Mouse (Mus musculus) limb, embryonic 11.5 days (tissue): ENCODE data around the gene Tnfsfm13. TPM values are rescaled to one million over a fixed set of nuclear protein-coding genes. Genes with fewer than 3 reads are reported as not detected.

ENCODE experiments used
- ATAC-seq: fragments of 200-750 bp; cut with Nextera tagmentation; 2 replicates; pipeline ENCODE4 v1.8.0; 2017; ENCODE audit warnings: low read depth; ENCODE audit not compliant: insufficient number of reproducible peaks, low FRiP score, low TSS enrichment
- DNase-seq: peaks from one replicate; pipeline ENCODE4 v3.0.0-alpha.2; 2015; ENCODE audit warnings: low spot score
- H3K27ac ChIP-seq: fragments of 300-500 bp; sonication (generic); replicated peaks from 2 replicates; pipeline ENCODE4 v1.5.1; 2014; ENCODE audit warnings: low read depth, mild to moderate bottlenecking, low read length
- H3K27me3 ChIP-seq: fragments of 300-500 bp; sonication (generic); 2 replicates; pipeline ENCODE4 v1.6.1; 2014; ENCODE audit warnings: mild to moderate bottlenecking, low read length, mixed read lengths; ENCODE audit not compliant: control insufficient read depth, insufficient read depth
- H3K36me3 ChIP-seq: fragments of 300-500 bp; sonication (generic); 2 replicates; pipeline ENCODE4 v1.6.1; 2014; ENCODE audit warnings: mild to moderate bottlenecking, low read length, moderate library complexity, mixed read lengths; ENCODE audit not compliant: control insufficient read depth, insufficient read depth
- H3K4me1 ChIP-seq: fragments of 300-500 bp; sonication (generic); 2 replicates; pipeline ENCODE4 v1.6.1; 2014; ENCODE audit warnings: low read length, mixed read lengths; ENCODE audit not compliant: control insufficient read depth, insufficient read depth
- H3K4me2 ChIP-seq: fragments of 300-500 bp; sonication (generic); 2 replicates; pipeline ENCODE4 v1.6.1; 2014; ENCODE audit warnings: low read depth, mild to moderate bottlenecking, moderate library complexity; ENCODE audit not compliant: severe bottlenecking
- H3K4me3 ChIP-seq: fragments of 300-500 bp; sonication (generic); 2 replicates; pipeline ENCODE4 v1.5.1; 2014; ENCODE audit warnings: low read depth, low read length
- H3K9ac ChIP-seq: fragments of 300-500 bp; sonication (generic); 2 replicates; pipeline ENCODE4 v1.6.1; 2014; ENCODE audit warnings: mild to moderate bottlenecking, low read length
- H3K9me3 ChIP-seq: fragments of 300-500 bp; sonication (generic); 2 replicates; pipeline ENCODE4 v1.6.1; 2016; ENCODE audit warnings: low read length; ENCODE audit not compliant: control insufficient read depth
- WGBS: fragments of 180-500 bp; shearing (Covaris S2); extraction: QIAGEN DNeasy Blood & Tissue Kit; methylation state at CpG from one replicate; pipeline ENCODE4 v1.1.7; 2014; 5-methylcytosine and 5-hydroxymethylcytosine counted together
- polyA plus RNA-seq: library from polyadenylated mRNA; unstranded; fragments of >200 nt; fragmentation: Nextera tagmentation; extraction: Ambion mirVana; gene quantifications from 2 replicates; pipeline ENCODE4 v1.2.1, GENCODE M21; 2014

The Tnfsfm13 gene
- polyA plus RNA-seq, 1 experiment from 2014 or later: 1.3 TPM

GRCm38 (mm10) chr11:69665961-69666664 lies 29.8 kb downstream of the Tnfsfm13 start, which contains the start of gene Cd68:
TSS of gene Cd68 (minus strand) at chr11:69666153.
- H3K27me3 ChIP-seq: no peaks in the 10 kb centered on the region
- H3K27ac ChIP-seq: no peak within 1 kb of the TSS
- no peak within 1 kb of the TSS for H3K4me2 ChIP-seq
- H3K36me3 ChIP-seq: peaks cover 42% of the 10 kb centered on the region
- ATAC-seq (no peak), DNase-seq (no peak)
- no peak within 1 kb of the TSS for H3K4me3 ChIP-seq
- whole genome bisulfite sequencing: 31% methylated on average over 7 of the region's 7 CpGs
- H3K9me3 ChIP-seq: no peaks in the 10 kb centered on the region
- H3K4me1 ChIP-seq: peaks cover 11% of the 10 kb centered on the region
- H3K9ac ChIP-seq: no peak within 1 kb of the TSS; the same call in 1 of the 2 replicates

GRCm38 (mm10) chr11:69665457-69665960 lies 30.4 kb downstream of the Tnfsfm13 start:
- Histone ChIP-seq H3K9ac (no peak overlapping the region), H3K4me2 (no peak overlapping the region)

GRCm38 (mm10) chr11:69664841-69665240 lies 31.1 kb downstream of the Tnfsfm13 start:
- DNase-seq: no peak
- WGBS: 93% methylated on average over 7 of the region's 7 CpGs
- no peak overlapping the region for H3K4me2 ChIP-seq
- H3K4me3 ChIP-seq: no peak overlapping the region
- no peak overlapping the region; the same call in 1 of the 2 replicates for H3K9ac ChIP-seq
- H3K27ac ChIP-seq: no peak overlapping the region
- ATAC-seq: no peak
- H3K36me3 ChIP-seq: peaks cover 33% of the 10 kb centered on the region
- H3K4me1 ChIP-seq: peaks cover 5% of the 10 kb centered on the region
- H3K9me3 ChIP-seq: no peaks in the 10 kb centered on the region
- H3K27me3 ChIP-seq: no peaks in the 10 kb centered on the region

More at GRCm38 (mm10) chr11:69665457-69665960, 30.4 kb downstream of the Tnfsfm13 start:
- 79% methylated on average over 9 of the region's 9 CpGs for WGBS
- ATAC-seq (no peak), DNase-seq (no peak)
- H3K4me1 ChIP-seq: peaks cover 11% of the 10 kb centered on the region
- H3K4me3 ChIP-seq: no peak overlapping the region
- H3K36me3 ChIP-seq: peaks cover 37% of the 10 kb centered on the region
- no peak overlapping the region for H3K27ac ChIP-seq
- no peaks in the 10 kb centered on the region for H3K27me3 ChIP-seq
- no peaks in the 10 kb centered on the region for H3K9me3 ChIP-seq

GRCm38 (mm10) chr11:69663795-69664194 lies 32.1 kb downstream of the Tnfsfm13 start:
- no peak for ATAC-seq
- H3K36me3 ChIP-seq: peaks cover 24% of the 10 kb centered on the region
- no peaks in the 10 kb centered on the region for H3K27me3 ChIP-seq
- 87% methylated on average over 6 of the region's 6 CpGs for WGBS
- H3K9ac ChIP-seq: no peak overlapping the region
- no peaks in the 10 kb centered on the region for H3K9me3 ChIP-seq
- DNase-seq: no peak
- no peak overlapping the region for H3K4me2 ChIP-seq
- no peak overlapping the region; the same call in 1 of the 2 replicates for H3K27ac ChIP-seq
- H3K4me3 ChIP-seq: no peak overlapping the region
- peaks cover 3% of the 10 kb centered on the region; the same call in 1 of the 2 replicates for H3K4me1 ChIP-seq

- H3K27ac ChIP-seq: peak overlapping the region; percentile 93
- H3K4me1 ChIP-seq: peaks cover 3% of the 10 kb centered on the region; the same call in 1 of the 2 replicates
- H3K27me3 ChIP-seq: no peaks in the 10 kb centered on the region
- WGBS: 64% methylated on average over 13 of the region's 13 CpGs
- DNase-seq: no peak
- peak overlapping the region; percentile 50 for H3K4me2 ChIP-seq
- 0 out of 2 replicates have a peak, but pooled peaks have one; percentile 5 for ATAC-seq
- H3K4me3 ChIP-seq: peak overlapping the region; percentile 48
- no peaks in the 10 kb centered on the region for H3K9me3 ChIP-seq
- H3K9ac ChIP-seq: peak overlapping the region; percentile 64
- peaks cover 21% of the 10 kb centered on the region; the same call in 1 of the 2 replicates for H3K36me3 ChIP-seq
Measured at GRCm38 (mm10) chr11:69662967-69663671, 32.8 kb downstream of the Tnfsfm13 start.

GRCm38 (mm10) chr11:69662213-69662966 lies 33.5 kb downstream of the Tnfsfm13 start, which contains the start of gene Mpdu1:
TSS of gene Mpdu1 (minus strand) at chr11:69662642.
- Histone ChIP-seq H3K27ac (peak within 1 kb of the TSS; percentile 93), H3K4me3 (peak within 1 kb of the TSS; percentile 48), H3K27me3 (no peaks in the 10 kb centered on the region), H3K4me1 (peaks cover 3% of the 10 kb centered on the region; the same call in 1 of the 2 replicates), H3K36me3 (peaks cover 19% of the 10 kb centered on the region), H3K9me3 (no peaks in the 10 kb centered on the region), H3K4me2 (peak within 1 kb of the TSS; percentile 50), H3K9ac (peak within 1 kb of the TSS; percentile 64)
- under 1% methylated on average over 48 of the region's 48 CpGs for WGBS
- DNase-seq (peak; percentile 94), ATAC-seq (peak; percentile 89)

GRCm38 (mm10) chr11:69661221-69661881 lies 34.5 kb downstream of the Tnfsfm13 start:
- Histone ChIP-seq H3K4me3 (peak overlapping the region; percentile 48), H3K36me3 (peaks cover 23% of the 10 kb centered on the region), H3K4me2 (peak overlapping the region; percentile 50), H3K9ac (no peak overlapping the region), H3K9me3 (no peaks in the 10 kb centered on the region), H3K4me1 (peaks cover 9% of the 10 kb centered on the region; the same call in 1 of the 2 replicates), H3K27ac (peak overlapping the region; percentile 93; the same call in 1 of the 2 replicates), H3K27me3 (no peaks in the 10 kb centered on the region)
- ATAC-seq (no peak), DNase-seq (no peak)
- WGBS: 88% methylated on average over 3 of the region's 3 CpGs
